Mouse (Mus musculus) v-Abl transformed pro-B cells (cell line): ENCODE results near the gene Slc39a13.

ENCODE experiments used
- in situ Hi-C, 2 experiments: fragments of 400-800 bp; cut with MboI; formaldehyde crosslinking; loops; one replicate each; pipeline ENCODE4 v1.15.1; 2025; ENCODE audit not compliant: unreplicated experiment in 2 of 2

The Slc39a13 gene

DNA sequence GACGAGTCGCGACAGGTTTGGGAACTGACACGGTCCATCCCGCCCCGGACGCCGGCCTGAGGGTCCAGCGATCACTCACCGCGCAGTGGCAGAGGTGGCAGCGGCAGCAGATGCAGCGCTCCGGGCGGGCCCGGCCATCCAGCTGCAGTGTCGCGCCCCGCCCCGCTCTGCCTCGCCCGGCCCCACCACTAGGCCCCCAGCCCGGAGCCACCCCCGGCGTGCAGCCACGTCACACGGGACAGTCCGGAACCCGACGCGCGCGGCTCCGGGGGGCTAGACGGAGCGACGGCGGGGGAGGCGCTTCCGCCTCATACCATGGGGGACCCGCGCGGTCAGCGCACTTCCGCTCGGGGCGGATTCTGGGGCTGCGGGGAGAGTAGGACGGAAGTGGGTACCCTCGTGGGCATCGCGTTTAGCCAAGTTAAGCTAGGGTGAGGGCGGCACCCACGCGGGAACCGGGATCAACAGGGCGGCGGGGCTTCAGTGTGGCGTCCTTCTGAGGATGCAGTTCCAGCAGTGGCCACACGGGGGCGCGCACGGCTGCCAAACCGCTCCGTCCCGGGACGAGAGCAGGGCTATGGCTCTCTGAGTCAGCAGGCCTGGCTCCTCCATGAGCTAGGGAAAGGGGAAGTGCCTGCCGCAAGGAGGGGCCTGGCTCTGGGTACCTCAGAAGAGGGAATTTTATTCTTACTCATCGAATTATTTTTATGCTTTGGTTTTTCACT, at the start of gene Slc39a13:
Slc39a13 (minus strand) TSS at position 342 of the 725 bp plus-strand sequence.
- in situ Hi-C loops = no loop called here

DNA sequence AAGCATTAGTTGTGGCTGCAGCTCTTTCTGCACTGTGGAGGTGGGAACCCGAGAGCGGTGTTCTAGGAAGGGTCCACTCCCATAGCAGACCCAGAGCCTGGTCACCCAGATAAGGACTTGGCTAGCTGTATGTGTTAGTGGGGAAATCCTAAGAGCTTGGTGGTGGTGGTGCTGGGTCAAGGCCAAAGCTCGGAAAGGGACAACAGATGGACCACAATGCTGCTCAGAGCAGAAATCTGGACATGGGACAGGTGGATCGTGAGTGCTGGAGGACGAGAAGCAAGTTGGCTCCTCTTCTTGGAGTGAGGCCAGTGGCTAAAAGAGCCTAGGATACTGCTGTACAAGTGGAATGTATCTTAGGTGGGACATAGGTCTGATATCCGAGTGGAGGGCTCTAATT, 49.3 kb upstream of the Slc39a13 start:
- in situ Hi-C loops = loop anchor here (10.0 kb wide), 1 partner anchor 365 kb away; no protein-coding TSS in a partner anchor

DNA sequence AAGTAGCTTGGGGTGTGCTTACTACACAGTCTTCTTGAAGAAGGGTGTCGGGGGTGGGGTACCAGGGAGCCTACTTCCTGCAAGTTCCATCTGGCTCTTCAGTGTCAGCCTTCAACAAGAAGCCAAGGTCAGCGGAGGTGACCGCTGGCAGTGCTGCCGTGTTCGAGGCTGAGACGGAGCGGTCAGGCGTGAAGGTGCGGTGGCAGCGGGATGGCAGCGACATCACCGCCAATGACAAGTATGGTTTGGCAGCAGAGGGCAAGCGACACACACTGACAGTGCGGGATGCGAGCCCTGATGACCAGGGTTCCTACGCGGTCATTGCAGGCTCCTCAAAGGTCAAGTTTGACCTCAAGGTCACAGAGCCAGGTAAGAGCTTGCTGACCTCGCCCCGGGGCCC, 48.8 kb upstream of the Slc39a13 start:
- in situ Hi-C loops = loop anchor here (10.0 kb wide), 1 partner anchor 366 kb away; no protein-coding TSS in a partner anchor

DNA sequence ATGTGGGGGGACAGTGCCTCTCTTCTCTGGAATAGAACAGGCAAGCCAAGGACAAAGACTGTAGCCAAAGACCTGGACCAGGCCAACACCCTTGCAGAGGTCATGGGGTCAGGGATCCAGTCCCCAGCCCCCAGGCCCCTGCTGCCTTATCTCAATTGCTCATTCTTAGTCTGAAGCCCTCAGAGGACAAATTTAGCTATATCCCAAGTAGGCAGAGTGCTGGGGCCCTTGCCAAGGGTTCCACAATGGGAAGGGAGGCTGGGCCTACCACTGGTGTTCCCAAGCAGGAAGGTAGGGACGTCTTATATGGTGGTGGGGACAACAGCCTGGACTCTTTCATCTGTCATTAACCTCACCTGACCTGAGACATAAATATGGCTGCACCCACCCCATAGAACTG, 48.4 kb upstream of the Slc39a13 start:
- in situ Hi-C loops = loop anchor here (10.0 kb wide), 1 partner anchor 366 kb away; no protein-coding TSS in a partner anchor

DNA sequence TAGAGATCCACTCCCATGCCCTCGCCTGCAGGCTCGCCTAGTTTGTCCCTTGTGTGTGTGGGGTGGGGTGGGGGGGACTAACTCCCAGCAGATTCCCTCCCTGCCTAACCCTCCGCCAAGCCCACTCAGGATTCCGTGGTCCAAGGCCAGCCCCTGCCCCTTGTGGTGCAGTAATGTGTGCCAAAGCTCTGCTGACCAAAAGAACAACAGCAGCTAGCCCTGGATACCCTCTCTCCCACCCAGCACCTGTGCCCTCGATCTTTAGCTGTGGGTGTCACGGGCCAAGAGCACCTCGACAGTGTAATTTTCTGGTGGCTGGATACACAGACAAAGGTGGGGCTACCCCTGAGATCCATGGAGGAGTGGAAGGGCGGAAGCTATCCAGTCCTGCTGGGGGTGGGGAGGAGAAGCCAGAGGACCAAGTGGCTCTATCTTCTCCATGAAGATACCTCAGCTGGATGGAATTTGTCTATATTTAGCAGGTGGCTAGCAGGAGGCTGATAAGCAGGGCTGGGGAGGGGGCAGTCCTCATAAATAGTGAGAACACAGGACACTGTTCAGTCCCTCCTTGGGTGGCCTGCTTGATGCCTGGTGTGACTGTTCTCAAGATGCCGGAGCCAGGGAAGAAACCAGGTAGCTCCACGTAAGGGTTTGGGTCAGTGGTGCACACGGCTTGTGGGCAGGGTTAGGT, 47.5 kb upstream of the Slc39a13 start, which contains the start of gene Mybpc3:
Mybpc3 (plus strand) TSS at position 560 of the 691 bp plus-strand sequence.
- in situ Hi-C loops = loop anchor here (10.0 kb wide), 1 partner anchor 367 kb away; no protein-coding TSS in a partner anchor

DNA sequence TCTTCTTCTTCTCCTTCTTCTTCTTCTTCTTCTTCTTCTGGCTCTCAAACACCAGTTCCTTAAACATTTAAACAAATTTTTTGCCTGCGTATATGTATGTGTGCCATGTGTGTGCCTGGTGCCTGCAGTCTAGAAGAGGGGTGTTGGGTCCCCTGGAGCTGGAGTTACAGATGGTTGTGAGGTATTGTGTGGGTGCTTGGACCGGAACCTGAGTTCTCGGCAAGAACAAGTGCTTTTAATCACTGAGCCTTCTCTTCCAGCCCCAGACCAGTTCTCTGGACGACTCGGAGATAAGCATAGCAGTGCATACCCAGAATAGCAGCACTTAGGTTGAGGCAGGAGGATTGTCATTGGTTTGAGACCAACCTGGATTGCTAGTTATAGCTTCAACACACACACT, 46.6 kb upstream of the Slc39a13 start:
- in situ Hi-C loops = loop anchor here (10.0 kb wide), 1 partner anchor 368 kb away; no protein-coding TSS in a partner anchor

DNA sequence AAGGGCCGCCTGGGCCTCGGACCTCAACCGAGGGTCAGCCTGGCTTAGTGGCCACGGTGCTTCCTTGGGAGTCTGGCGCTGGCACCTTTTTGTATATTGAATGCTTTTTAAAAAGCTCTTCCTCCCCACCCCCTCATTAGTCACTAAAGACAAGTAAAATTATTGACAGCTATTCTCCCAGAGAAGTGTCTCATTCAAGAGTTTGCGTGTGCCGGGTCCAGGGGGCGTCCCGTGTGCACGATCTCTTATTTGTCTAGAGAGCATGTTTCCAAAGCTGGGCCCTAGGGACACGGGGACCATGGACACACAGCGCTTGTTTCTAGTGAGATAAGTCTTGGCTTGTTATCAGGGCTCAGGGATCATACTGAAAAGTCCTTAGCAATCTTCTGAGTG, 45.4 kb upstream of the Slc39a13 start:
- in situ Hi-C loops = loop anchor here (10.0 kb wide), 1 partner anchor 369 kb away; no protein-coding TSS in a partner anchor

DNA sequence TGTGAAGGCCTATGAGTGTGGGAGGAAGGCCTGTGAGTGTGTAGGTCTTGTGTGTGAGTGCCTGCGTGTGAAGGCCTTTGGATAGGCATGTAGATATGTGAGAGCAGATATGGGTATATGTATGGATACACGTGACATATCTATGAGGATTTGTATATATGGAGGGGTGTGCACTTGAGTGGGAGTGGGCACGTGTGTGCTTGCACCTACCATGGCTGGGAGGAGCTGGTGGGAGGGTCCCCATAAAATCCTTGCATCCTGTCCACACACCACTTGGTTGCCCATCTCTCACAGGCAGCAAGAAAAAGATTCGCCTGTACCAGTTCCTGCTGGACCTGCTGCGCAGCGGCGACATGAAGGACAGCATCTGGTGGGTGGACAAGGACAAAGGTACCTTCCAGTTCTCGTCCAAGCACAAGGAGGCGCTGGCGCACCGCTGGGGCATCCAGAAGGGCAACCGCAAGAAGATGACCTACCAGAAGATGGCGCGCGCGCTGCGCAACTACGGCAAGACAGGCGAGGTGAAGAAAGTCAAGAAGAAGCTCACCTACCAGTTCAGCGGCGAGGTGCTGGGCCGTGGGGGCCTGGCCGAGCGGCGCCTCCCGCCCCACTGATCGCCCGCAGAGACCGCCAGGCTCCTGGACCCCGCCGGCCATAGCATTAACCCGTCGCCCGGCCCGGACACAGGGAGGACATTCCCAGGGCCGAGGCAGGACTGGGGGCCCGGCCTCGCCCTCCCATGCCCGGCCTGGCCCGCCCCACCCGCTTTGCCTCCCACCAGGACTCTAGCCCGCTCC, 44.8 kb upstream of the Slc39a13 start:
- in situ Hi-C loops = loop anchor here (5.0 to 10.0 kb wide), 3 partner anchors 77 to 370 kb away; no protein-coding TSS in a partner anchor

DNA sequence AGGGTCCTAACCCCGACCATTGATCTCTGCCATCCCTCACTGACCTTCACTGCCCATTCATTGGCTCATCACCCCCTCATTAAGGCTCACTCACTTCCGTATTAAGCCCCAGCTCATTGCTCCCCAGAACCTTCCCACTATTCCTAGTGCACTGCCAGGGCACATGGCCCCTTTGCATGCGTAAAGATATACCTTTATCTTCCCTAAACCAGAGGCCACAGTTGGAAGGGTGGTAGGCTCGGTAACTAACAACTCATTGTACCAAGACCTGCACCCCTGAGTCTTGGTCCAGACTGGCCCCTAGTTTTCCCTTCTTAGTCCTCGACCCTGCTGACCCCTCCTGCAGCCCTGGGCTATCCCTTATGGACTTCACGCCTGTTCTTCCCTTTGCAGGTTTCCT, 43.6 kb upstream of the Slc39a13 start:
- in situ Hi-C loops = loop anchor here (5.0 to 10.0 kb wide), 3 partner anchors 78 to 371 kb away; no protein-coding TSS in a partner anchor

DNA sequence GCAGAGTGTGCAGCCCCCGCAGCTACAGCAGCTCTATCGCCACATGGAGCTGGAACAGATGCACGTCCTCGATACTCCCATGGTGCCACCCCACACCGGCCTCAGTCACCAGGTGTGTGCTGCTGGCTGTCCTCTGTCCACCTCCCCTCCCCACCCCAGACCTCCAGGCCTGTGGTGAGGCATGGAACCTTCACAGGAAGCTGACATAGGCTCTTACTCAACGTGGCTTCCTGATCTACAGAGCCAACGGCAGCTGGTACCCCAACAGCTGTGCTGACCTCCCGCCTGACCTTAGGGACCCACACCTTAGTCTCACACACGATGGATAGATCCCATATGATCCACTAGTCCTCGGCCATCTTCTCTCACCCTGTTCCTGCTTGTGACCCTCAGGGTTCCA, 43.1 kb upstream of the Slc39a13 start:
- in situ Hi-C loops = loop anchor here (5.0 to 10.0 kb wide), 3 partner anchors 79 to 371 kb away; no protein-coding TSS in a partner anchor

DNA sequence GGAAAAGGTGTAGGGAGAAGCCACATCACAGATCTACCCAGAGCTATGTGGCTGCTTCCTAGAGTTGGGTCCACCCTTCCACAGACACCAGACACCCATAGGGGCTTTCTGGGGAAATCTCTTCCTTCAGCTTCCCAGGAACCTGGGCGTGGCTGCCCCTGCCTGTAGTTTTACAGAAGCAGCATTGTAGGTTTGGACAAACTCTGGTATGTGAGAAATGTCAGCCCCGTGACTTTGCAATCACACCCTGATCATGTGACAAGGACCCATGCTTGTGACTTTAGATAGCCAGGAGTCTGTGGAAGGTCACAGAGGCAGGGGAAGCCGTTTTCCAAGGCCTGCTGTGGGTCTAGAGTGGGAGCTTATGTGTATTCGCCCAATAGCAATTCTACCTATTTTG, 42.3 kb upstream of the Slc39a13 start:
- in situ Hi-C loops = loop anchor here (5.0 to 10.0 kb wide), 3 partner anchors 80 to 372 kb away; no protein-coding TSS in a partner anchor

DNA sequence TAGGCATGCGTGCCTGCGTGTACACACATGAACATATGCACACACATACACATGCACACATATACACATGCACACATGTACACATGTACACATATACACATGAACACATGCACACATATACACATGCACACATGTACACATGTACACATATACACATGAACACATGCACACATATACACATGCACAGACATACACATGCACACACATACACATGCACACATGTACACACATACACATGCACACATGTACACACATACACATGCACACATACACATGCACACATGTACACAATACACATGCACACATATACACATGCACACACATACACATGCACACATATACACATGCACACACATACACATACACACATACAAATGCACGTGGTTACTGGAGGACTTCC, 41.6 kb upstream of the Slc39a13 start:
- in situ Hi-C loops = loop anchor here (5.0 to 10.0 kb wide), 3 partner anchors 80 to 373 kb away; no protein-coding TSS in a partner anchor

DNA sequence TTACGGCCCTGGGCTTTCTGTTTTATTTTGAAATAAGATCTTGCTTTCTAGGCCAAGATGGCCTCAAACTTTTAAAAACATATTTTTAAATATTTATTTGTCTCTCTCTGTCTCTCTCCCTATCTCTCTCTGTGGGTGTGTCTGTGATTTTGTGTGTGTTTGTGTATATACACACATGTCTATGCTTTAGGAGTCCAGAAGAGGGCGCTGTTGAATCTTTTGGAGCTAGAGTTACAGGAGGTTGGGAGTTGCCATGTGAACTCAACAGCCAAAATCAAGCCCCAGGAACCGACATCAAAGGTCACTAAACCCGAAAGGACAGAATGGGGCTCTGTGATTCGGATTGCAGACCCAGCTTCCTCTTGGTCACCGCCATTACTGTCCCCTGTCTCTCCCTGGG, 40.2 kb upstream of the Slc39a13 start:
- in situ Hi-C loops = loop anchor here (5.0 to 10.0 kb wide), 3 partner anchors 82 to 374 kb away; no protein-coding TSS in a partner anchor

DNA sequence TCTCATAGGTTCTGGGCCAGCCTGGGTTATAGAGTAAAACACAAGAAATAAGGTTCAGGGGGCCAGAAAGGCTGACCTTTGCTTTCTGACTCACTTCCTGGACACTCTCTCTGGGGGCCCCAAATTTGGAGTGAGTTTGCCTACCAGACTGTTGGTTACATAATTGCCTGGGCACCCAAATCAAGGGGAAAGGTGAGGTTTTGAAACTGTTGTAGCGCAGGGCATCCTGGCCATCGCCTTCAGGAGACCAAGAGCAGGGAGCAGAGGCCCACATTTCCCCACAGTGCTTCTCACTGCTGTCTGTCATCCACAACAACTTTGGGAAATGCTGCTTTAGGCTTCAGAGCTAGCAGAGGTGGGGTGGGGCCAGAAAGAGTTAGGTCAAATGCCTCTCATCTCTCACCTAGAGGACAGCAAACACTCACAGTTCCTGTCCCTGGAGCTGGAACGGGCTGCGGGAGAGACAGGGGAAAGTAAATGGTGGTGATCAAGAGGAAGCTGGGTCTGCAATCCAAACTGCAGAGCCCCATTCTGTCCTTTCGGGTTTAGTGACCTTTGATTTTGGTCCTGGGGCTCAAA, 39.7 kb upstream of the Slc39a13 start:
- in situ Hi-C loops = loop anchor here (5.0 to 10.0 kb wide), 3 partner anchors 82 to 375 kb away; no protein-coding TSS in a partner anchor

DNA sequence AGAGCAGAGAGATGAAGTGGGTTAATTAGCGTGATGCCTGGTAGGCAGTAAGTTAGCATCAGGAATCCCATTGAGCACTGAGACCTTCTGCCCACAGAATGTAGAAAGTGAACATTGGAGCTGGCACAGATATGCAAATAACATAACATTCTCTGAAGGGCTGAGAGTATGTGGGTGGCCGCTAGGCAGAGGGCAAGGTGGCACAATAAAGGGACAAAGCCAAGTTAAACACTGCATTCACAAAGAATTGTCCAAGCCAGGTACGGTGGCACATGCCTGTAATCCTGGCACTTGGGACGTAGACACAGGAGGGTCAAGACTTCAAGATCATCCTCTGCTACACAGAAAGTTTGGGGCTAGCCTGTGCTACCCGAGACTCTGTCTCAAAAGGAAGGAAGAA, 39.0 kb upstream of the Slc39a13 start:
- in situ Hi-C loops = no loop called here

DNA sequence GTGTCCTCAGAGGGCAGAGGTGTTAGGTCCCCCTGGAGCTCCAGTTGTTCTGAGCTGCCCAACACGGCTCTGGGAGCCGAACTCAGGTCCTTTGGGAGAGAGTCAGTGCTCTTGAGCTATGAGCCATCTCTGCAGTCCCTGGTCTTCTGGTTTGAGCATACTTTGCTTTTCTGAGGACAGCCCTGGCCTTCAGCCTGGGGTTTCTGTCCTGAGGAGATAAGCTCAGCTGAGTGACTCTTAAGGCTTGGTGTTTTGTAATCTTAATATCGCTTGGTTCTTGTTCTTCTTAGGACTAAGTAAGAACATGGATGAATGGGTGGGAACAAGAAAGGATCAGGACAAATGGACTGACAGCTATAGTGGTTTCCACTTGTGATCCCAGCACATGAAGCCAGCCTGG, 37.9 kb upstream of the Slc39a13 start:
- in situ Hi-C loops = no loop called here

DNA sequence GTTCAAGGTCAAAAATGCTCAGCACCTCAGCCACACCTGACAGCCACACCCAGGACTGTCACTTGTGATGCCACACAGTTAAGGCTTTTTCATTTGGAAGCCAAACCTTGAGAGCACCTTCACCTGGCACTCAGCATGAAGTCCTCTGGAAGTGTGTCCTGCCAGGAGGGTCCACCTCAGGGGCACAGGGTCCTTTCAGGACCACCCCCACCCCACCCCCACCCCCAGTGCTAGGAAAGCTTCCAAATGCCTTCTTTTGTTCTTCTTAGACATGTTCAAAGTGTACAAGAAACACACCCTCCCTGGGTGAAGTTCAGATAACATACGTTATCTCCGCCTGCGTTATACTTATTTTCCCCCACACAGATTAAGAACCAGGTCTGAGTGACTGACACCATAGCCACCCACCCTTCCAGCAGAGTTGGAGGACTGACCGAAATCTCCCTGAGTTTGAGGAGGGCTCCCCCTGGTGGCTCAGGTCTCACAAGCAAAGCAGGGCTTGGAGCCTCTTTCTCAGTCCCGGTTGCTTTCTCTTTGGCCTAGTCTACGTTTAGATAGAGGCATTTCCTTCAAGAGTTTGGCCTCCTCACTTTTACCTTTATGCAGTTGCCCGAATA, 31.0 kb upstream of the Slc39a13 start:
- in situ Hi-C loops = loop anchor here (5.0 kb wide), 1 partner anchor 34 kb away; no protein-coding TSS in a partner anchor

DNA sequence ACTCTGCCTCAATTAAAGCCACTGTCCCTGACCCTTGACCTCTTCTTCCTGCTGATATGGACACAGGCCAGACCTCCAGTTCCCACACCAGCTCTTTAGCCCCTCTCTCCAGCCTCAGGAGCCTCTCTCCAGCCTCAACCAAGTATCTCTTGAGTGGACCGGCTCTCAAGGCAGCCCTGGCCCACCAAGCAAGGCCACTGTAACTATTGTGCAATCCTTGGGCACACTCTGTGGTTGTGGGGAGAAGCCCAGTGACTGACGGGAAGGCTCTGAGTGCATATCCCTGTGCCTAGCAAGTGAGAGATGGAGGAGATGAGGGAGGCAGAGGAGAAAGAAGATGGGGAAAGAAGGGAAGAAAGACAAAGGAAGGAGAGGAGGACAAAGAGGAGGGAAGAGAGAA, 27.9 kb upstream of the Slc39a13 start:
- in situ Hi-C loops = no loop called here

DNA sequence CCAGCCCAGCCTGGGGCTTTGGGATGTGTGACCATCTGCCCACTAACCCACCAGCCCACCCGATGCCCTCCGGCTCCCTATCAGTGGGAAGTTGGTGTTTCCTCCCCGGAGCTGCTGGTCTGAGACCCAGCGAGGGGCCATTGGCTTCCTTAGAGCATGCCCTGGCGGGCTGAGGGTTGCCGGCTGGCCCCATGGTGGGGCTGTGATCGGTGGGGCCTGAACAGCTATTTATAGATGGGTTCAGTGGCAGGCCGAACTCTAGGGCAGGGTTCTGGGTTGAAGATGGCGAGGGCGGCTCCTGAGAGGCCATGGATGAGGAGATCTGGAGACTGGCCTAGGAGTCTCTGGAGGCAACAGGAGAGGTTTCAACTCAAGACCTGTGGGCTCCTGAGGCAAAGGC, 26.8 kb upstream of the Slc39a13 start:
- in situ Hi-C loops = no loop called here
